Mouse (Mus musculus) embryonic facial prominence, embryonic 13.5 days (tissue): ENCODE results near the gene 4930596D02Rik. TPM values are rescaled to one million over a fixed set of nuclear protein-coding genes. Genes with fewer than 3 reads are reported as not detected.

Experiments
- ATAC-seq: fragments of 200-750 bp; cut with Nextera tagmentation; 2 replicates; pipeline ENCODE4 v1.8.0; 2017; ENCODE audit warnings: low read depth; ENCODE audit not compliant: insufficient number of reproducible peaks, insufficient read depth, low FRiP score, low TSS enrichment
- H3K27ac ChIP-seq: fragments of 300-500 bp; sonication (generic); 2 replicates; pipeline ENCODE4 v1.5.1; 2015; ENCODE audit warnings: moderate library complexity, mild to moderate bottlenecking, inconsistent platforms
- H3K27me3 ChIP-seq: fragments of 300-500 bp; sonication (generic); 2 replicates; pipeline ENCODE4 v1.6.1; 2015; ENCODE audit warnings: mild to moderate bottlenecking, inconsistent platforms
- H3K36me3 ChIP-seq: fragments of 300-500 bp; sonication (generic); 2 replicates; pipeline ENCODE4 v1.6.1; 2015; ENCODE audit warnings: mild to moderate bottlenecking, inconsistent platforms
- H3K4me1 ChIP-seq: fragments of 300-500 bp; sonication (generic); 2 replicates; pipeline ENCODE4 v1.6.1; 2015; ENCODE audit warnings: inconsistent platforms
- H3K4me2 ChIP-seq: fragments of 300-500 bp; sonication (generic); 2 replicates; pipeline ENCODE4 v1.6.1; 2015; ENCODE audit warnings: moderate library complexity, mild to moderate bottlenecking, inconsistent platforms
- H3K4me3 ChIP-seq: fragments of 300-500 bp; sonication (generic); 2 replicates; pipeline ENCODE4 v1.5.1; 2015; ENCODE audit warnings: mild to moderate bottlenecking, inconsistent platforms
- H3K9ac ChIP-seq: fragments of 300-500 bp; sonication (generic); 2 replicates; pipeline ENCODE4 v1.6.1; 2015; ENCODE audit warnings: mild to moderate bottlenecking, inconsistent platforms
- H3K9me3 ChIP-seq: fragments of 300-500 bp; sonication (generic); 2 replicates; pipeline ENCODE4 v1.6.1; 2016; ENCODE audit warnings: inconsistent platforms
- WGBS: fragments of 180-500 bp; shearing (Covaris S2); methylation state at CpG from one replicate; pipeline ENCODE4 v1.1.7; 2015; ENCODE audit warnings: mixed read lengths; 5-methylcytosine and 5-hydroxymethylcytosine counted together
- polyA plus RNA-seq: library from polyadenylated mRNA; unstranded; fragments of >200 nt; fragmentation: Nextera tagmentation; extraction: Ambion mirVana; gene quantifications from 2 replicates; pipeline ENCODE4 v1.2.1, GENCODE M21; 2015

4930596D02Rik gene
- polyA plus RNA-seq: not detected in 2 replicates

DNA sequence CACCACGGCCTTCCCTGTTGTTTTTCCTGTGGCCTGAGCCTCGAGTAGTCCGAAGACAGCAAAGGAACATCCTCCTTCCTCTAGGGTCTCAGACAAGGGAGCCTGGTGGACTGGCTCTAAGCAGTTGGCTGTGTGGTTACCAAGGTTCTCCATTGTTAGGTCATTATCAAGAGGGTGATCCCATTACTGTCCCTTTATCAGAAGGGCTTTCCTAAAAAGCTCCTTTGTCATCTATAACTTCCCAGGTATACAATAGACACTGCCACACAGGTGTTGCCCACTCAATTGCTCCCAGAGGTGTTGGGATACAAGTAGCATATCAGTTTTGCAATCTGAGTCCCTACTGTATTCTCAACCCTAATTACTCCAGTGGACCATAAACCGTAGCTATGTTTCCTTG is at the start of gene 4930596D02Rik:
TSS of gene 4930596D02Rik (minus strand) at position 101 of the 400 bp plus-strand sequence.
- H3K36me3 ChIP-seq: no peaks in the 10 kb centered on the region
- no peak for ATAC-seq
- 68% methylated on average over 4 of the region's 4 CpGs for WGBS
- no peaks in the 10 kb centered on the region for H3K9me3 ChIP-seq
- H3K9ac ChIP-seq: no peak within 1 kb of the TSS
- no peaks in the 10 kb centered on the region for H3K27me3 ChIP-seq
- no peak within 1 kb of the TSS for H3K4me2 ChIP-seq
- H3K27ac ChIP-seq: no peak within 1 kb of the TSS
- H3K4me3 ChIP-seq: no peak within 1 kb of the TSS
- H3K4me1 ChIP-seq: no peaks in the 10 kb centered on the region

DNA sequence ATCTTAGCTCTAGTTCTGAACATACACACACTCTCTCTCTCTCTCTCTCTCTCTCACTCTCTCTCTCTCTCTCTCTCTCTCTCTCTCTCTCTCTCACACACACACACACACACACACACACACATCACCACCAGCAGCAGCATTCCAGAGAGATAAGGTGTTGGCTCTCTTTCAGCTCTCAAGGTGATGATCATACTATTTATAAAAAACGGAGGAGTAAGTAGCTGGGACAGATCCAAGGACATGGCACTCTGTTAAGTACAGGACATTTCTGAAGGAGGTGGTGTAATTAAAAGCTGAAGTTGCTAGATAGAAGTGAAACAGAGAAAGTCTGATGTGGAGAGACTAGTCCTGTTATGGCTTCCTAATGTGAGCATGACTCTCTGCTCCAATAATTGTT is 41.5 kb upstream of the 4930596D02Rik start:
- Histone ChIP-seq H3K9me3 (no peaks in the 10 kb centered on the region), H3K4me2 (no peak overlapping the region), H3K27ac (no peak overlapping the region), H3K9ac (no peak overlapping the region), H3K27me3 (no peaks in the 10 kb centered on the region), H3K4me3 (no peak overlapping the region), H3K36me3 (no peaks in the 10 kb centered on the region), H3K4me1 (no peaks in the 10 kb centered on the region)
- 71% methylated on average over 1 of the region's 1 CpGs for WGBS
- ATAC-seq: no peak

- H3K4me2 ChIP-seq: no peak overlapping the region
- no peaks in the 10 kb centered on the region for H3K9me3 ChIP-seq
- H3K4me3 ChIP-seq: no peak overlapping the region
- no peaks in the 10 kb centered on the region for H3K4me1 ChIP-seq
- H3K27ac ChIP-seq: no peak overlapping the region
- no peaks in the 10 kb centered on the region for H3K36me3 ChIP-seq
- WGBS: 49% methylated on average over 6 of the region's 6 CpGs
- no peaks in the 10 kb centered on the region for H3K27me3 ChIP-seq
- no peak for ATAC-seq
- H3K9ac ChIP-seq: no peak overlapping the region
These were observed 33.5 kb upstream of the 4930596D02Rik start for GRCm38 (mm10) chr14:35845271-35845670.

DNA sequence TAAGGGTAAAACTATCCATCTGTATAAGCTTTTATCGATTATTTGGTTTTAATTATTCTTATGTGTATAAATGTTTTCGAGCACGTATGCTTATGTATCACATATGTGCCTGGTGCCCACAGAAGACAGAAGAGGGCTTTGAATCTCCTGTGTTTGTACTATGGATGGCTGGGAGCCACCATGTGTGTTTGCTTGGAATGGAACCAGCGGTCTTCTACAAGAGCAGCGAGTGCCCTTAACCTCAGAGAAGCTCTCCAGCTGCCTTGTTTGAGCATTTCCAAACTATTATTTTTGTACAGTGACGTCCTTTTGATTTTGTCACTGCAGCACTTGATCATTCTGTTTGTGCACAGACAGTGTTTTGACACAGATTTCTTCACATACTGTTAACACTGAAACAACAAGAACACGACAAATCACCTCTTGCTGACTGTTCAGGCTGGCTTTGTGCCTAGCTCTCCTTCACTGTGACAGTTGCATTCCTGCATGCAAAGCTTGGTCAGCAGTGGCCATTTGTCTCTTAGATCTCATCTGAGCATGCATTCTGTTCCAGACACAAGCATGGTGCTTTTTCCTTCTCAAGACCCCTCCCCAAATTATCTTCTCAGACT is 30.4 kb upstream of the 4930596D02Rik start:
- no peak for ATAC-seq
- 80% methylated on average over 7 of the region's 7 CpGs for WGBS
- no peak overlapping the region for H3K9ac ChIP-seq

DNA sequence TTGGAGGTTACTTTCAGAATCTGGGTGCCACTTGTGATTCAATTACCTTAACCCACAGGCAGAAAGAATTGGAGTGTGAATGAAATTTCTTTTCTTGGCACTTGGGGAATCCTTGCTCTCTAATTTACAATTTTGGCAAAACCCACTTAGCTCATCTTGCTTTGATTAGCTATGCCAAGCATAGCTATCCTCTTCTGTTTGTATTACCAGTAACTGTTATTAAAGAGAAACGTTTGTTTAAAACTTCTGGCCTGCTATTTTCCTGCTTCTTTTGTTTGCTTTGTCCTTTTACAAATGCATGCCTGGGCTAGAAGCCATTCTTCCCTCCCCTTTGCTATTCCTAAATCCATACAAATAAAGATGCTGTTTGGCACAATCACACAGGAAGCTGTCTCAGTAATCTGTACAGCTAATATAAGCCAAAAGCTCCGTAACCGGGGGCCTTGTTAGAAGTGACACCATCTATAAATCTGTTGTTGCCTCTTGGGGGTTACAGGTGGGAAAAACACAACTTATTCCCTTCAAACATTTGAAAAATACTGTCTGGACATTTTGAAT is 19.0 kb downstream of the 4930596D02Rik start:
- WGBS: 46% methylated on average over 3 of the region's 3 CpGs
- no peaks in the 10 kb centered on the region for H3K4me1 ChIP-seq
- H3K9me3 ChIP-seq: no peaks in the 10 kb centered on the region
- H3K4me3 ChIP-seq: no peak overlapping the region
- H3K27ac ChIP-seq: no peak overlapping the region
- no peak overlapping the region for H3K4me2 ChIP-seq
- H3K9ac ChIP-seq: no peak overlapping the region
- H3K36me3 ChIP-seq: no peaks in the 10 kb centered on the region
- no peak for ATAC-seq
- no peaks in the 10 kb centered on the region for H3K27me3 ChIP-seq

More for the DNA sequence above, 30.4 kb upstream of the 4930596D02Rik start:
- Histone ChIP-seq H3K4me2 (no peak overlapping the region), H3K9me3 (no peaks in the 10 kb centered on the region), H3K36me3 (no peaks in the 10 kb centered on the region), H3K27ac (no peak overlapping the region), H3K4me1 (no peaks in the 10 kb centered on the region), H3K4me3 (no peak overlapping the region), H3K27me3 (no peaks in the 10 kb centered on the region)

GRCm38 (mm10) chr14:35780033-35780432 is 31.7 kb downstream of the 4930596D02Rik start:
- H3K27me3 ChIP-seq: no peaks in the 10 kb centered on the region
- H3K9ac ChIP-seq: no peak overlapping the region
- H3K4me1 ChIP-seq: no peaks in the 10 kb centered on the region
- no peak for ATAC-seq
- H3K27ac ChIP-seq: no peak overlapping the region
- H3K36me3 ChIP-seq: no peaks in the 10 kb centered on the region
- no peaks in the 10 kb centered on the region for H3K9me3 ChIP-seq
- 78% methylated on average over 3 of the region's 3 CpGs for WGBS
- no peak overlapping the region for H3K4me3 ChIP-seq
- H3K4me2 ChIP-seq: no peak overlapping the region

- Histone ChIP-seq H3K4me1 (no peaks in the 10 kb centered on the region), H3K4me3 (no peak overlapping the region), H3K27ac (no peak overlapping the region), H3K4me2 (no peak overlapping the region), H3K27me3 (no peaks in the 10 kb centered on the region), H3K9me3 (no peaks in the 10 kb centered on the region), H3K36me3 (no peaks in the 10 kb centered on the region), H3K9ac (no peak overlapping the region)
- 84% methylated on average over 1 of the region's 1 CpGs for WGBS
- no peak for ATAC-seq
These were observed 38.5 kb downstream of the 4930596D02Rik start for GRCm38 (mm10) chr14:35773306-35773705.
